Mouse (Mus musculus) neural tube, embryonic 15.5 days (tissue): ENCODE measurements around the gene Msh3. TPM values are rescaled to one million over a fixed set of nuclear protein-coding genes. Genes with fewer than 3 reads are reported as not detected.
"Not testable (repeated sequence)": the region's sequence is repeated elsewhere in the genome, so short reads cannot be mapped to it uniquely, and the experiment has no call there.

Source experiments
- ATAC-seq: fragments of 200-750 bp; cut with Nextera tagmentation; 2 replicates; pipeline ENCODE4 v1.8.0; 2017; ENCODE audit warnings: mild to moderate bottlenecking, moderate TSS enrichment, moderate library complexity; ENCODE audit not compliant: low FRiP score
- H3K27ac ChIP-seq: fragments of 300-500 bp; sonication (generic); replicated peaks from 2 replicates; pipeline ENCODE4 v1.5.1; 2015; ENCODE audit warnings: mild to moderate bottlenecking, inconsistent platforms
- H3K27me3 ChIP-seq: fragments of 300-500 bp; sonication (generic); replicated peaks from 2 replicates; pipeline ENCODE4 v1.6.1; 2015; ENCODE audit warnings: inconsistent platforms
- H3K36me3 ChIP-seq: fragments of 300-500 bp; sonication (generic); 2 replicates; pipeline ENCODE4 v1.6.1; 2015; ENCODE audit warnings: inconsistent platforms
- H3K4me1 ChIP-seq: fragments of 300-500 bp; sonication (generic); 2 replicates; pipeline ENCODE4 v1.6.1; 2015; ENCODE audit warnings: inconsistent platforms
- H3K4me2 ChIP-seq: fragments of 300-500 bp; sonication (generic); 2 replicates; pipeline ENCODE4 v1.6.1; 2015; ENCODE audit warnings: inconsistent platforms, mild to moderate bottlenecking, moderate library complexity
- H3K4me3 ChIP-seq: fragments of 300-500 bp; sonication (generic); replicated peaks from 2 replicates; pipeline ENCODE4 v1.5.1; 2015; ENCODE audit warnings: mild to moderate bottlenecking, inconsistent platforms
- H3K9ac ChIP-seq: fragments of 300-500 bp; sonication (generic); replicated peaks from 2 replicates; pipeline ENCODE4 v1.6.1; 2015; ENCODE audit warnings: mild to moderate bottlenecking, inconsistent platforms
- H3K9me3 ChIP-seq: fragments of 300-500 bp; sonication (generic); replicated peaks from 2 replicates; pipeline ENCODE4 v1.6.1; 2016; ENCODE audit warnings: inconsistent platforms
- WGBS: fragments of 180-500 bp; shearing (Covaris S2); methylation state at CpG from one replicate; pipeline ENCODE4 v1.1.7; 2015; ENCODE audit warnings: mixed read lengths; 5-methylcytosine and 5-hydroxymethylcytosine counted together
- polyA plus RNA-seq: library from polyadenylated mRNA; unstranded; fragments of >200 nt; fragmentation: Nextera tagmentation; extraction: Ambion mirVana; gene quantifications from 2 replicates; pipeline ENCODE4 v1.2.1, GENCODE M21; 2015

Gene Msh3
- polyA plus RNA-seq, 1 experiment from 2014 or later: 24.0 TPM

GRCm38 (mm10) chr13:92244731-92245130 lies 110.1 kb downstream of the Msh3 start:
- 95% methylated on average over 2 of the region's 2 CpGs for WGBS

GRCm38 (mm10) chr13:92241426-92241825 lies 113.4 kb downstream of the Msh3 start:
- 85% methylated on average over 4 of the region's 4 CpGs for whole genome bisulfite sequencing
- peaks cover 3% of the 10 kb centered on the region for H3K36me3 ChIP-seq
- no peak overlapping the region for H3K4me2 ChIP-seq
- no peak for ATAC-seq
- no peaks in the 10 kb centered on the region for H3K9me3 ChIP-seq
- no peak overlapping the region for H3K4me3 ChIP-seq
- H3K4me1 ChIP-seq: no peaks in the 10 kb centered on the region
- no peak overlapping the region for H3K27ac ChIP-seq
- H3K27me3 ChIP-seq: no peaks in the 10 kb centered on the region
- no peak overlapping the region for H3K9ac ChIP-seq

More at GRCm38 (mm10) chr13:92244731-92245130, 110.1 kb downstream of the Msh3 start:
- H3K36me3 ChIP-seq: no peaks in the 10 kb centered on the region
- H3K4me2 ChIP-seq: no peak overlapping the region
- no peaks in the 10 kb centered on the region for H3K9me3 ChIP-seq
- H3K9ac ChIP-seq: no peak overlapping the region
- H3K27ac ChIP-seq: no peak overlapping the region
- no peaks in the 10 kb centered on the region for H3K4me1 ChIP-seq
- H3K27me3 ChIP-seq: no peaks in the 10 kb centered on the region
- ATAC-seq: no peak
- H3K4me3 ChIP-seq: no peak overlapping the region

- Histone ChIP-seq H3K4me3 (no peak overlapping the region), H3K27me3 (no peaks in the 10 kb centered on the region), H3K27ac (no peak overlapping the region), H3K9ac (no peak overlapping the region), H3K4me2 (no peak overlapping the region), H3K9me3 (no peaks in the 10 kb centered on the region), H3K4me1 (no peaks in the 10 kb centered on the region), H3K36me3 (peaks cover 3% of the 10 kb centered on the region)
- 82% methylated on average over 3 of the region's 3 CpGs for WGBS
- ATAC-seq: no peak
These were observed 116.9 kb downstream of the Msh3 start for GRCm38 (mm10) chr13:92237887-92238286.

GRCm38 (mm10) chr13:92237016-92237415 lies 117.8 kb downstream of the Msh3 start:
- no peaks in the 10 kb centered on the region for H3K9me3 ChIP-seq
- no peak overlapping the region for H3K4me2 ChIP-seq
- H3K27me3 ChIP-seq: no peaks in the 10 kb centered on the region
- H3K36me3 ChIP-seq: peaks cover 3% of the 10 kb centered on the region
- WGBS: 93% methylated on average over 4 of the region's 4 CpGs
- no peaks in the 10 kb centered on the region for H3K4me1 ChIP-seq
- H3K4me3 ChIP-seq: no peak overlapping the region
- no peak for ATAC-seq
- H3K27ac ChIP-seq: no peak overlapping the region
- H3K9ac ChIP-seq: no peak overlapping the region

- H3K9ac ChIP-seq: no peak overlapping the region
- ATAC-seq: peak; percentile 55
- 0 out of 2 replicates have a peak overlapping the region, but pooled peaks have one; percentile 23 for H3K27ac ChIP-seq
- H3K9me3 ChIP-seq: no peaks in the 10 kb centered on the region
- no peaks in the 10 kb centered on the region for H3K36me3 ChIP-seq
- 73% methylated on average over 9 of the region's 9 CpGs for WGBS
- no peak overlapping the region for H3K4me3 ChIP-seq
- no peaks in the 10 kb centered on the region for H3K4me1 ChIP-seq
- H3K27me3 ChIP-seq: no peaks in the 10 kb centered on the region
- H3K4me2 ChIP-seq: no peak overlapping the region
These were observed 122.5 kb downstream of the Msh3 start for GRCm38 (mm10) chr13:92232076-92232938.

GRCm38 (mm10) chr13:92228037-92228436 lies 126.8 kb downstream of the Msh3 start:
- H3K4me2 ChIP-seq: no peak overlapping the region
- WGBS: 88% methylated on average over 1 of the region's 1 CpGs
- no peaks in the 10 kb centered on the region for H3K4me1 ChIP-seq
- H3K27me3 ChIP-seq: no peaks in the 10 kb centered on the region
- no peaks in the 10 kb centered on the region for H3K36me3 ChIP-seq
- no peak for ATAC-seq
- H3K9me3 ChIP-seq: no peaks in the 10 kb centered on the region
- H3K27ac ChIP-seq: no peak overlapping the region
- H3K9ac ChIP-seq: no peak overlapping the region
- H3K4me3 ChIP-seq: no peak overlapping the region

GRCm38 (mm10) chr13:92223567-92223966 lies 131.2 kb downstream of the Msh3 start:
- Histone ChIP-seq H3K36me3 (no peaks in the 10 kb centered on the region; the same call in 1 of the 2 replicates), H3K4me1 (no peaks in the 10 kb centered on the region), H3K4me2 (no peak overlapping the region), H3K27me3 (no peaks in the 10 kb centered on the region), H3K9ac (no peak overlapping the region), H3K9me3 (no peaks in the 10 kb centered on the region), H3K27ac (no peak overlapping the region), H3K4me3 (no peak overlapping the region)
- no peak for ATAC-seq
- 96% methylated on average over 3 of the region's 3 CpGs for WGBS

- ATAC-seq: no peak
- Histone ChIP-seq H3K9me3 (no peaks in the 10 kb centered on the region), H3K4me2 (no peak overlapping the region), H3K36me3 (no peaks in the 10 kb centered on the region; the same call in 1 of the 2 replicates), H3K9ac (no peak overlapping the region), H3K4me3 (no peak overlapping the region), H3K27me3 (no peaks in the 10 kb centered on the region), H3K4me1 (no peaks in the 10 kb centered on the region), H3K27ac (no peak overlapping the region)
- 96% methylated on average over 5 of the region's 5 CpGs for WGBS
These were observed 132.0 kb downstream of the Msh3 start for GRCm38 (mm10) chr13:92222763-92223162.

- no peak for ATAC-seq
- 83% methylated on average over 3 of the region's 3 CpGs for WGBS
- H3K27ac ChIP-seq: no peak overlapping the region
These were observed 135.0 kb downstream of the Msh3 start for GRCm38 (mm10) chr13:92219774-92220173.

GRCm38 (mm10) chr13:92217216-92217615 lies 137.6 kb downstream of the Msh3 start:
- WGBS: 96% methylated on average over 9 of the region's 9 CpGs
- ATAC-seq: no peak
- Histone ChIP-seq H3K27ac (no peak overlapping the region), H3K27me3 (no peaks in the 10 kb centered on the region), H3K9me3 (no peaks in the 10 kb centered on the region), H3K4me2 (no peak overlapping the region), H3K9ac (no peak overlapping the region), H3K36me3 (peaks cover 13% of the 10 kb centered on the region), H3K4me1 (no peaks in the 10 kb centered on the region), H3K4me3 (no peak overlapping the region)

More at GRCm38 (mm10) chr13:92219774-92220173, 135.0 kb downstream of the Msh3 start:
- Histone ChIP-seq H3K4me2 (no peak overlapping the region), H3K36me3 (peaks cover 6% of the 10 kb centered on the region), H3K9me3 (no peaks in the 10 kb centered on the region), H3K27me3 (no peaks in the 10 kb centered on the region), H3K9ac (no peak overlapping the region), H3K4me3 (no peak overlapping the region), H3K4me1 (no peaks in the 10 kb centered on the region)

- Histone ChIP-seq H3K27me3 (no peaks in the 10 kb centered on the region), H3K36me3 (no peaks in the 10 kb centered on the region), H3K4me1 (no peaks in the 10 kb centered on the region), H3K9ac (no peak overlapping the region), H3K9me3 (no peaks in the 10 kb centered on the region), H3K27ac (no peak overlapping the region), H3K4me3 (no peak overlapping the region), H3K4me2 (no peak overlapping the region)
- WGBS: 83% methylated on average over 2 of the region's 2 CpGs
- no peak for ATAC-seq
These were observed 157.9 kb downstream of the Msh3 start for GRCm38 (mm10) chr13:92196860-92197259.

GRCm38 (mm10) chr13:92193806-92194205 lies 161.0 kb downstream of the Msh3 start:
- H3K4me1 ChIP-seq, ATAC-seq, H3K4me2 ChIP-seq, H3K36me3 ChIP-seq, H3K4me3 ChIP-seq, H3K27me3 ChIP-seq, H3K9me3 ChIP-seq, H3K9ac ChIP-seq, H3K27ac ChIP-seq: not testable (repeated sequence)
- WGBS: 85% methylated on average over 5 of the region's 5 CpGs
